Comparison of ENCODE assay signal across 8 mouse cellular contexts in genomic region chr19:37955425-37956001, GRCm38 (mm10).
DNase-seq lines count a peak whose midpoint lies in the region; ATAC-seq lines count a peak whose summit lies in the region.

No protein-coding gene starts in this region.

- H3K4me3 ChIP-seq in limb, embryonic 13.5 days: no peak overlapping the region

- DNase-seq in urinary bladder, adult 18-20 months (ENCODE audit: low spot score in 2 of 2): peak; percentile 32 to 67
- no peak for DNase-seq in urinary bladder, adult 2 months (ENCODE audit: low spot score)
- peak; percentile 82 for DNase-seq in embryo, embryonic 11 days
- DNase-seq in kidney, adult 8-10 months: peak; percentile 71 to 78
- DNase-seq in spleen, postnatal 4 days (ENCODE audit: low spot score in 2 of 2): peak; percentile 66 to 84

- H3K4me1 ChIP-seq in limb, embryonic 13.5 days: no peaks in the 10 kb centered on the region

- no peak overlapping the region for H3K27ac ChIP-seq in limb, embryonic 13.5 days

- no peak overlapping the region for H3K4me2 ChIP-seq in limb, embryonic 13.5 days (replicated peaks)

- H3K36me3 ChIP-seq in limb, embryonic 13.5 days: peaks cover 3% of the 10 kb centered on the region; the same call in 1 of the 2 replicates

- no peaks in the 10 kb centered on the region for H3K27me3 ChIP-seq in limb, embryonic 13.5 days

- 37% methylated on average over 7 of the region's 7 CpGs for whole genome bisulfite sequencing in limb, embryonic 13.5 days

- no peak overlapping the region for H3K9ac ChIP-seq in limb, embryonic 13.5 days

- no peaks in the 10 kb centered on the region for H3K9me3 ChIP-seq in limb, embryonic 13.5 days

- ATAC-seq in granulocyte monocyte progenitor cell, adult 5-6 weeks (replicated peaks; ENCODE audit: poor library complexity, severe bottlenecking): peak; percentile 93
- ATAC-seq in limb, embryonic 13.5 days (ENCODE audit: low FRiP score, low read depth): peak; percentile 77
- ATAC-seq in monocyte, adult 5-6 weeks (replicated peaks; ENCODE audit: insufficient number of reproducible peaks, low FRiP score, low TSS enrichment, poor library complexity, severe bottlenecking): peak; percentile 91
